Mouse (Mus musculus) bone marrow, adult 2 months (tissue): Measurements from ENCODE around the gene Fads6.

Experiments
- CTCF ChIP-seq: fragments of 200-500 bp; IDR thresholded peaks from 2 replicates; pipeline ENCODE4 v1.5.1; 2011; ENCODE audit warnings: low read length, control low read depth; ENCODE audit not compliant: control insufficient read depth, insufficient read depth
- POLR2A ChIP-seq: fragments of 200-500 bp; IDR thresholded peaks from 2 replicates; pipeline ENCODE4 v1.6.1; 2011; ENCODE audit warnings: low read depth, mild to moderate bottlenecking, control low read depth, low read length, borderline replicate concordance; ENCODE audit not compliant: control insufficient read depth

GRCm38 (mm10) chr11:115329339-115329738 lies 31.9 kb upstream of the Fads6 start:
- TF ChIP-seq POLR2A (no peak), CTCF (0 out of 2 replicates have a peak, but pooled peaks have one; percentile 10)
